Mouse (Mus musculus) lung, embryonic 14.5 days (tissue): ENCODE results near the gene Rnase13. TPM values are rescaled to one million over a fixed set of nuclear protein-coding genes. Genes with fewer than 3 reads are reported as not detected.
A peak's percentile ranks its signal among the peaks of the same experiment; 100 is the strongest.

Experiments
- ATAC-seq: fragments of 200-750 bp; cut with Nextera tagmentation; 2 replicates; pipeline ENCODE4 v1.8.0; 2017; ENCODE audit warnings: mild to moderate bottlenecking, moderate TSS enrichment, moderate library complexity; ENCODE audit not compliant: insufficient read depth
- DNase-seq: peaks from one replicate; pipeline ENCODE4 v3.0.0-alpha.2; 2015
- H3K27ac ChIP-seq: fragments of 300-500 bp; sonication (generic); 2 replicates; pipeline ENCODE4 v1.5.1; 2014; ENCODE audit warnings: low read depth, mild to moderate bottlenecking, moderate library complexity
- H3K27me3 ChIP-seq: fragments of 300-500 bp; sonication (generic); 2 replicates; pipeline ENCODE4 v1.6.1; 2014; ENCODE audit warnings: low read length, control low read depth; ENCODE audit not compliant: insufficient read depth
- H3K36me3 ChIP-seq: fragments of 300-500 bp; sonication (generic); 2 replicates; pipeline ENCODE4 v1.6.1; 2014; ENCODE audit warnings: control low read depth; ENCODE audit not compliant: insufficient read depth
- H3K4me1 ChIP-seq: fragments of 300-500 bp; sonication (generic); 2 replicates; pipeline ENCODE4 v1.6.1; 2014; ENCODE audit warnings: antibody characterized with exemption, control low read depth; ENCODE audit not compliant: insufficient read depth
- H3K4me2 ChIP-seq: fragments of 300-500 bp; sonication (generic); 2 replicates; pipeline ENCODE4 v1.6.1; 2014; ENCODE audit warnings: mild to moderate bottlenecking
- H3K4me3 ChIP-seq: fragments of 300-500 bp; sonication (generic); 2 replicates; pipeline ENCODE4 v1.5.1; 2014; ENCODE audit warnings: low read depth, low read length
- H3K9ac ChIP-seq: fragments of 300-500 bp; sonication (generic); 2 replicates; pipeline ENCODE4 v1.6.1; 2014
- H3K9me3 ChIP-seq: fragments of 300-500 bp; sonication (generic); 2 replicates; pipeline ENCODE4 v1.6.1; 2016; ENCODE audit warnings: low read depth, low read length, control low read depth
- CTCF ChIP-seq: IDR thresholded peaks from 2 replicates; pipeline ENCODE4 v1.5.1; 2016; ENCODE audit warnings: antibody characterized with exemption, low read depth
- WGBS: fragments of 180-500 bp; shearing (Covaris S2); extraction: QIAGEN DNeasy Blood & Tissue Kit; methylation state at CpG from one replicate; pipeline ENCODE4 v1.1.7; 2014; 5-methylcytosine and 5-hydroxymethylcytosine counted together
- polyA plus RNA-seq: library from polyadenylated mRNA; unstranded; fragments of >200 nt; fragmentation: Nextera tagmentation; extraction: Ambion mirVana; gene quantifications from 2 replicates; pipeline ENCODE4 v1.2.1, GENCODE M21; 2014

Rnase13 gene
- polyA plus RNA-seq: not detected in 2 replicates

DNA sequence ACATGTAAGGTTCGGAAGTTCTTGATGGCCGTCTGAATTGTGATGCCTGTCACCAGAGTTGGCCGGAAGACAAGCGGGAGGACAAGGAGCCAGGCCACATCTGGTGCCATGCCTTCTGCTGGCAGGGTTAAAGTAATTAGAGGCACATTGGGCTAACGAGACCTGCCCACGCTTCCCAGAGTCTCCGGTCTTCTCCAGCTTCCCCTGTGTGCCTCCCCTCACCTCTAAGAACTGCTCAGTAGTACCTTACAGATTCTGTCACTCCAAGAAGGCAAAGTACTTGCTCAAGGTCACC is at the start of gene Rnase13:
Rnase13 (minus strand) TSS at position 203 of the 295 bp plus-strand sequence.
- H3K27ac ChIP-seq: 0 out of 2 replicates have a peak within 1 kb of the TSS, but pooled peaks have one; percentile 47
- H3K4me2 ChIP-seq: no peak within 1 kb of the TSS
- no peak within 1 kb of the TSS for H3K9ac ChIP-seq
- WGBS: 86% methylated on average over 7 of the region's 7 CpGs
- no peaks in the 10 kb centered on the region for H3K27me3 ChIP-seq
- no peak for TF ChIP-seq CTCF
- H3K36me3 ChIP-seq: no peaks in the 10 kb centered on the region
- H3K4me3 ChIP-seq: no peak within 1 kb of the TSS
- ATAC-seq (no peak), DNase-seq (no peak)
- no peaks in the 10 kb centered on the region for H3K9me3 ChIP-seq
- H3K4me1 ChIP-seq: peaks cover 11% of the 10 kb centered on the region

DNA sequence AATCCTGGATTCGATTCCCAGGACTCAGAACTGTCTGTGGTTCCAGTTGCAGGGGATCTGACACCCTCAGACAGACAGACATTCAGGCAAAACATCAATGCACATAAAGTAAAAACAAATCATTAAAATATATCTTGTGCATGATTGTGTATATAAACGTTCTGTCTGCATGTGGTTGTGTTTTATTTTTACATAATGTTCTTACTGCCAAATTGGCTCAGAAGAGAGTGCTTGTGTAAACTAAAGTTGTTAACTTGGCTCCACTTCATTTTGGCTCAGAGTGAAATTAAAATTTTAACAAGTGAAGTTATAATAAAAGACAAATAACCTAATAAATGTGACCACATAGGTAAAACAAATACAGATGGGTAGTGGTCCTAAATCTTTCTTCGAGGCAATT is 44.8 kb upstream of the Rnase13 start:
- WGBS: 53% methylated on average over 3 of the region's 3 CpGs
- ATAC-seq (peak; percentile 44; the same call in 1 of the 2 replicates), DNase-seq (peak; percentile 66)
- H3K27me3 ChIP-seq: no peaks in the 10 kb centered on the region
- no peaks in the 10 kb centered on the region for H3K36me3 ChIP-seq
- no peak for TF ChIP-seq CTCF
- no peak overlapping the region for H3K9ac ChIP-seq
- H3K9me3 ChIP-seq: no peaks in the 10 kb centered on the region
- H3K27ac ChIP-seq: no peak overlapping the region
- H3K4me2 ChIP-seq: no peak overlapping the region
- H3K4me3 ChIP-seq: no peak overlapping the region
- no peaks in the 10 kb centered on the region for H3K4me1 ChIP-seq

DNA sequence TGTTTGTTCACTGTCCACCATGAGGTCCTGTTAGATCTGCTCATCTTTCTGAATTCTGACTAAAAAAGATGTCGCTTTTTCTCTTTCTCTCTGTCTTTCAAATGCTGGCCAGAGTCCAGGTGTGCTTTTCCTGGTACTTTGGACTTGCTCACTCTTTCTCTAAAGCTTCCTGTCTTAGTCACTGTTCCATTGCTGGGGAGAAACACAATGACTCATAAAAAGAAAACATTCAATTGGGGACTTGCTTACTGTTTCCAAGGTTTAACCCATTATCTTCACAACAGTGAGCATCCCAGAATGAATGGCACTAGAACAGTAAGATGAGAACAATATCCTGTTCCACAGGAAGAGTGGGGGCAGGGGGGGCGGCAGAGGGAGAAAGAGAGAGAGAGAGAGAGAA is 37.7 kb upstream of the Rnase13 start:
- 79% methylated on average over 2 of the region's 2 CpGs for WGBS

DNA sequence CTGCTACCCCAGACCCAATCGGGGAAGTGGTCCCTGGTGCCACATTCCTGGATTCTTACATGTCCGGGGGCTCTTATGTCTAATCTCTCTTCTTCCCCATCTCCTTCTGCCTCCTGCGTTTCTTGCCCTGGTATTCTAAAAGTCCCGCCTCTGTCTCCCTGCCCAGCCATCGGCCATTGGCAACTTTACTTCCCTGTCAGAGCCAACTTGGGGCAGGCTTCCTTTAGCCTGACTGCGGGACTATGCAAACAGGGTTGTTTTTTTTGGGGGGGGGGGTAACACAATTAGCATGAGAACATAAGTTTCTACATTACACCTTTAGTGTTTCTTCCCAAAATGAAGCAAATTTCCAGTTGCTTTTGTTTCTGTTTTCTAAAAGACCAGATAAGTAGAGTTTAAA is 20.8 kb upstream of the Rnase13 start:
- ATAC-seq: no peak
- 60% methylated on average over 6 of the region's 6 CpGs for WGBS
- Histone ChIP-seq H3K4me1 (no peaks in the 10 kb centered on the region), H3K27me3 (no peaks in the 10 kb centered on the region), H3K9me3 (no peaks in the 10 kb centered on the region), H3K9ac (no peak overlapping the region), H3K36me3 (no peaks in the 10 kb centered on the region), H3K4me2 (no peak overlapping the region), H3K27ac (no peak overlapping the region), H3K4me3 (no peak overlapping the region)
- DNase-seq: no peak
- TF ChIP-seq CTCF: no peak

More for the DNA sequence above, 37.7 kb upstream of the Rnase13 start:
- no peaks in the 10 kb centered on the region for H3K27me3 ChIP-seq
- H3K4me3 ChIP-seq: no peak overlapping the region
- ATAC-seq (no peak), DNase-seq (no peak)
- no peak for TF ChIP-seq CTCF
- no peak overlapping the region for H3K27ac ChIP-seq
- H3K4me2 ChIP-seq: no peak overlapping the region
- H3K9me3 ChIP-seq: no peaks in the 10 kb centered on the region
- H3K9ac ChIP-seq: no peak overlapping the region
- H3K4me1 ChIP-seq: no peaks in the 10 kb centered on the region
- no peaks in the 10 kb centered on the region for H3K36me3 ChIP-seq

DNA sequence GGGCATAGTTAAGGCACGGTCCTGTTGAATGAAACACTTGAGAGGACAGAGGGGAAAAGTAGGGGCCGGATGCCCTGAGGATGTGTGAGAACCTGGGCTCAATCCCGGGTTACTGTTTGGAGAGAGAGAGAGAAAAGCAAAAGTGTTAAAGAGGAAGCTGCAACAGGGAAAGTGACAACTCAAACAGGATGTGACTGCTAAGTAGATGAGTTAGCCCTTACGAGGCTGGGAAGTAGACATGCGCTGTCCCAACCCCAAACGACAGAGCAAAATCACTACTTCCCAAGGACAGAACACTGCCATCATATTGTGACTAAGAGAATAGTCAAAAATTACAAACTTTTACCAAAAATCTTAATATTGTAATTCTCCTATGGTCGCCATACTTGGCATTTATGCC is 19.7 kb upstream of the Rnase13 start:
- Histone ChIP-seq H3K4me2 (no peak overlapping the region), H3K27me3 (no peaks in the 10 kb centered on the region), H3K9ac (no peak overlapping the region; the same call in 1 of the 2 replicates), H3K9me3 (no peaks in the 10 kb centered on the region; the same call in 1 of the 2 replicates), H3K27ac (no peak overlapping the region), H3K4me1 (no peaks in the 10 kb centered on the region), H3K4me3 (no peak overlapping the region), H3K36me3 (no peaks in the 10 kb centered on the region)
- 51% methylated on average over 7 of the region's 7 CpGs for WGBS
- ATAC-seq (no peak), DNase-seq (no peak)
- TF ChIP-seq CTCF: no peak

DNA sequence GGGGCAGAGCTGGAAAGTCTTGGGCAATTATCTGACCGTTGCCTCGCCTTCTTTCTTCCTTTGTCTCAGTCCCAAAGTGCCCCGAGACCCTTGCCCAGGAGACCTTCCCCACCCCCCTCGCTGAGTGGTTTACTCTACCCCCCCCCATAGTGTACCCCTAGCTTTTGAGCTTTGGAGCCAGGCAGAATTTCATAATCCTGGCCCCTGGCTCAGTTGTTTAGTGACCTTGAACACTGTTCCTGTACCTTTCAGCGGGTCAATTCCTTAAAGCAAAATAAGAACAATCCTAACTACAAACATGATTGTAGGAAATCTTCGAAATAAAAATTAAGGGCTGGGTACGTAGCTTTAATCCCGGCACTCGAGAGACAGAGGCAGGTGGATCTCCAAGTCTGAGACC is 19.0 kb upstream of the Rnase13 start:
- Histone ChIP-seq H3K27me3 (no peaks in the 10 kb centered on the region), H3K4me2 (no peak overlapping the region)

DNA sequence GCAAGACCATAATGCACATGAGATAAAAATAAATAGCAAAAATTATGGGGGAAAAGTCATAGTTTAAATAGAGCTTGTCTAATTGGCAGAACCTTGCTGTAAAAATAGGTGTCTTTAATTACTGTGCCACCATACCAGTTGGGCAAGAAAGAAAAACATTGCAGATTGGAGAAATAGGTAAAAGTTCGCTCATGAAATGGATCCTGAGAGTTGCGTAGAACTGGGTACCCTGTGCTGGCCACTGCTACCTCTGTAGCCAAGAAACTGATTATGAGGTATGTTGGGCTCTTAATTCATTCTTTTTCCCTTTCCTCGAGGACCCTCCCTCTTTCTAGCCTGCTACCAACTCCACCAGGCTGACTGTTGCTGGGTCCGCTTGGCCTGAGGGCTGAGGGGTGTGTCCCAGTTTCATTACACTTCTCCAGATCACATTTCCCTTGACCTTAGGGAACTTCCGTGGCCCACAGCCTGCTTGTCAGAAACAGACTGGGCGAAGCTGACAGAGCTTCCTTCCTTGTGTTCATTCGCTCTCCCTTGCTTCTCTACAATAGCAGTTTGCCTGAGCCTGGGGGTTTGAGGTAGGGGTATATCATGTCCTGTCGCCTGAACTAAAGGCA is 18.5 kb upstream of the Rnase13 start:
- no peak overlapping the region for H3K4me2 ChIP-seq
- H3K27ac ChIP-seq: no peak overlapping the region
- H3K4me1 ChIP-seq: no peaks in the 10 kb centered on the region
- H3K27me3 ChIP-seq: no peaks in the 10 kb centered on the region
- no peaks in the 10 kb centered on the region for H3K36me3 ChIP-seq
- peak; percentile 17 for DNase-seq
- H3K9ac ChIP-seq: no peak overlapping the region
- TF ChIP-seq CTCF: no peak
- no peaks in the 10 kb centered on the region; the same call in 1 of the 2 replicates for H3K9me3 ChIP-seq
- WGBS: 37% methylated on average over 8 of the region's 8 CpGs
- no peak for ATAC-seq
- no peak overlapping the region for H3K4me3 ChIP-seq

More for the DNA sequence above, 19.0 kb upstream of the Rnase13 start:
- H3K36me3 ChIP-seq: no peaks in the 10 kb centered on the region
- no peak for TF ChIP-seq CTCF
- no peak overlapping the region for H3K27ac ChIP-seq
- no peaks in the 10 kb centered on the region for H3K4me1 ChIP-seq
- no peak overlapping the region for H3K4me3 ChIP-seq
- no peaks in the 10 kb centered on the region; the same call in 1 of the 2 replicates for H3K9me3 ChIP-seq
- WGBS: 69% methylated on average over 9 of the region's 9 CpGs
- H3K9ac ChIP-seq: no peak overlapping the region
- no peak for ATAC-seq
- no peak for DNase-seq
